Mouse (Mus musculus): ENCODE measurements around the gene Fam181a.

The Fam181a gene

DNA sequence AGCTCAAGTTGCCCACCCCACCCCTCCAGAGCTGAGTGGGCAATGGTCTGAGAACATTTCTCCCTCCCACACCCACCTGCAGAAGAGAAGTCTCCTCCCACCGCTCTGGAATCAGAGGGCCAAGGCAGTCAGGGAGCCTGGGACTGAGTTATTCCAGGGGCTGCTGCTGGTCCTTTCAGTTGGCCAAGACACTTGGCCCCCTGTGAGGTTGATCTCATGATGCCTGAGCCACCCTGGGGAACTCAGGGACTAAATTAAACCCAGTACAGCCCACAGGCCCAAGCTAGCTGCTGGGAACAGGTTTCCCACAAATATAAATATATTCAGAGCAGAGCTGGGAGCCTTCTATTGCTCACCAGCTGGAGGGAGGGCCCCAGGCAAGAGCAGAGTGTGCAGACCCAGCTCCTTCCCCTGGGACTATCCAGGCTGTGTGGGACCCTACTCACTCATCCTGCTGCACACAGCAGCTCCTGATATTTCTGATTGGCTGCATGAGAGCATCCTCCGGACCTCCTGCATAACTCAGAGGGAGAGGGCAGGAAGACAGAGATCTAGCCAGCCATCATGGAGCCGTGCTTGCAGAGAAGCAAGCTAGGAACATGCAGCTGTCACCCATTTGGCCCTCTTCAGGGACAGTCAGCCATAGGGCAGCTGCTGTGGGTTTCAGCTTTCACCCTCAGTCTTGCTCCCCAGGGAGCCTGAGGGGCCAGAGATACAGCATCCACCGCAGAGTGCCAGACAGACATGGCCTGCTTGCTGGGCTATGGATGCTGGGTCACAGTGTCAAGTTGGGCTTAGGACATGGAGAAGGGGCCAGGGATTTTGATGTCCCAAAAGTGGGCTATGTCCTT, 48.4 kb downstream of the Fam181a start:
- no peak for DNase-seq

DNA sequence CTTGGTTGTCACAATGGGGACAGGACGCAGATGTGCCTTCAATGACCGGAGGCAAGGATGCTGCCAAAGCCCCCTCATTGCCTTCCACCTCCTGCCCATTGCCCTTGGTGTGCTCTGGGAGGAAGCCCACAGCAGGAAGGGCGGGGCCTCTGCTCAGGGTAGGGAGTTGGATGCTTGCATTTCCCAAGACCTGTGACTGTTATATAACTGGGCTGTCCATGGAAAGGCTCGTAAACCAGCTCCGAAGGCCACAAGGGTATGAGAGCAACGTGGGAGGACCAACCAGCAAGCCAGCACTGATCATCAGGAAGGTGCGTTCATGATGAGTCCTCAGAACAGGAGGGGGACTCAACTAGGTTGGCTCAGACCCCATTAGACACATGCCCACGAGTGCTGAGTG, 50.0 kb downstream of the Fam181a start:
- DNase-seq = no peak

- no peak for DNase-seq
These were observed 50.9 kb downstream of the Fam181a start for GRCm38 (mm10) chr12:103361539-103362307.

DNA sequence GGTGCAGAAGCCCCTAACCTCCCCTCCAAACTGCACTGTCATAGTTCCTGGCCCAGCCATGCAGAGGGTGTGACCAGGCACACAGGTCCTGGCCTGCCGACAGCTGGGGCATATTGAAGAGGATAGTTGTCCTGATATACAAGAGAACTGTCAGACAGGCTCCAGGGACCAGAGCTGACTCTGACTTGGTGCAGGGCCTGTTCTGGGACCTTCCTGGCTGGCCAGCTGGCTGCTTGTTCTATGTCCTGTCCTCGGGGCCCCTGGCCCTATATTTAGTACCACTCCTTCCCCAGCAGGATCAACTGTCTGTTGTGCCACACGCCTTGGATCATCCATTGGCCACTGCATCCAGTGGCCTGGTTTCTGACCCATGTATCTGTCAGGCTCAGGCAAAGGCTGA, 51.6 kb downstream of the Fam181a start:
- DNase-seq = no peak
